Mouse (Mus musculus) urinary bladder, postnatal 25 days (tissue): ENCODE data around the gene Proser2.

Experiments
- DNase-seq: peaks from one replicate; pipeline ENCODE4 v3.0.0; 2022; ENCODE audit warnings: low spot score

Gene Proser2

DNA sequence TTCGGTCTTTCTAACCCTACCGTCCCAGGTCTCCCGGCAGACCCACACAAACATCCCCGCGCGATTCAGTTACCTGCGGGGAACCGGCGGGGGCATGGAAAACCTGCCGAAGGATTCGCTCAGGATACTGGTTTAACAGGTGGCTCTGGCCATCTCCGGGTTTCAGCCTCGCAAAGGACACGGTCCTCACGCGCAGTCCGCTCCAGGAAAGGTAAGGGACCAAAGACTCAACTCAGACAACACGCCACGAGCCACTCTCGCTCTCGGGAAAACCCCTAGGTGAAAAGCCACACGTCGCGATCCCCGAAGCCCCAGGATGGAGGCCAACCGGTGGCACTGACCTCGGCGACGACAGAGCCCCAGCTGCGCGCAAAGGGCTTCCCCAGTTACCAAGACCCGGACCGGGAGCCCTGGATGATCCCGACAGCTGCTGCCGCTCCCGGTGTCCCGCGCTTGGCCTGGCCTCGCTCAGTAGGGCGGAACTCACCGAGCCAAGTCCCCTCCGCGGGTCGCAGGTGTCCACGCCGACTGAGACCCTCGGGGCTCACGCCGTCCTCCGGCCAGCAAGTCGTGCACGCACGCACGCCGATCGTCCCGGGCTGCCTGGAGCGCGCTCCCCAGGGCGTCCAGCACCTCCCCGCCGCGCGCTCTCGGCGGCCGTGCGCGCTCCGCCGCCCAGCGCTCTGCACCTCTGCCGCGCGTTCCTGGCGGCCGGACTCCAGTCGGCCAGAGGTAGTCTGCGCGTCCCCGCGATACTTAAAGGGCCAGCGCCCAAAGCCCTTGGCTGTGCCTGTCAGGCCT is at the start of gene Proser2:
TSS of gene Proser2 (minus strand) at position 657 of the 801 bp plus-strand sequence.
- DNase-seq = peak; percentile 74

DNA sequence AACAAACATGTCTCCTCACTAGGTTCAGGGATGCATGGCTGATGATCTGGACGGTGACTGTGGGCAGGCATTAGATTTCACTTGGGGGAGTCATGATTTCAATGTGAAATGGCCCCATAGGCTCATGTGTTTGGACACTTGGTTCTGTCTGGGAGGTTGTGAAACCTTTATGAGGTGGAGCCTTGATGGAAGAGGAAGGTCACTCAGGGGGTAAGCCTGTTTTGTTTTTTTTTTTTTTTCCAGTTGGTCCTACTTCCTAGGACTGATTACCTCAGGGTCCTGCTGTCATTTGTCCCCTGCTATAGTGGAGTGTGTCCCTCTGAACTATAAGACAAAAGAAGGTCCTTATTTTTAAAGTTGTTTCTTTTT is 49.7 kb upstream of the Proser2 start:
- no peak for DNase-seq

DNA sequence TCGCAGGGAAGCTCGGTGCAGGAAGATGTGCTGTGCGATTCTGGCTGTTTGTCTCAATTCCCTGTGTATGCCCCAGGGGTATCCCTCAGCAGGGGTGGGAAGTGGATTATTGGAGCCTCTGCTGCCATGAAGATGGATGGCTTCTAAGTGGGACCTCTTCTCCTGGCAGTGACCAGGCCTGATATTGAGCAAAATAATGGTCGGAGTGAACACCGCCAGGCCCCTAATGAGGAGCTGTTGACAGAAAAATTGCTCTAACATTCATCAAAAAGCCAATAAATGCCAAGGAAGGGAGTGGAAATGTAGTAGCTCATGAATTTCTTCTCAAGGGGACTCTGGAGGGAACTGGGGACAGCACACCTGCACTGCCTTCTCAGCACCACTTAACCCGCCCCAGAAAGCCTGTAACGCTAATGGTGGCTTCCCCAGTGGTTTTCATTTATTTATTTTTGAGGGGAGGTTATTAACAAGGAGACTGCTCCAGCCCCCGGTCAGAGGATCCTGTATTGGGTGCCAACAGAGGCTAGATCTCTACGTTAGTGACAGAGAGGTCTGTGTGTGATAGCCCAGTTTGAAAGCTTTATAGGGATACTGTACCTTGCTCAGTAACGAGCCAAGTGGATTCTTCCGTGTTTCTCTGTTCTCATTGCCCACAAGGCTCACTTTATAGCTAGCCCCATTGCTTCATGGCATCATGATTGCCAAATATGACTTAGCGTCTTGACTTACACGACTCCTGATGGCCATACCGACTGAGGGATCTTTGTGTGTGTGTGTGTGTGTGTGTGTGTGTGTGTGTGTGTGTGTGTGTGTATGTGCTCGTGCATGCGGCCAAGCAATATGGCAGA is 49.1 kb upstream of the Proser2 start:
- DNase-seq = no peak

DNA sequence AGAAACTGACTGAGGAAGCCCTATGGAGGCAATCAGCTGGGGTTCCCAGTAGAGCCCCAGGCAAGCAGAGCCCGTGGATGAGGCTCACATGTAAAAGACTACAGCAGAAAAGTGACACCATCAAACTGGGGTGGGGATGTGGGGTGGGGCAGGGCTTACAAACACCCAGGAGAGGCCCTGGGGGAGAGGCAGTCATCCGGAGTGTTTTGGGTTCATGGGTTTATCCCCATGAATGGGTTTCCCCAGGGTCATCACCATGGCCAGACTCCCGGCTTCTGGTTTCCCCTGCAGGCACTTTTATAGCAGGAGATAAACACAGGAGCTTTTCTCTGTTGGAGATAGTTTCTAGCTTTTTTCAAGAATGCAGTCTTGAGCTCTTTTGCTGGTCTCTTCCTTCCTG is 43.0 kb upstream of the Proser2 start:
- DNase-seq = no peak

DNA sequence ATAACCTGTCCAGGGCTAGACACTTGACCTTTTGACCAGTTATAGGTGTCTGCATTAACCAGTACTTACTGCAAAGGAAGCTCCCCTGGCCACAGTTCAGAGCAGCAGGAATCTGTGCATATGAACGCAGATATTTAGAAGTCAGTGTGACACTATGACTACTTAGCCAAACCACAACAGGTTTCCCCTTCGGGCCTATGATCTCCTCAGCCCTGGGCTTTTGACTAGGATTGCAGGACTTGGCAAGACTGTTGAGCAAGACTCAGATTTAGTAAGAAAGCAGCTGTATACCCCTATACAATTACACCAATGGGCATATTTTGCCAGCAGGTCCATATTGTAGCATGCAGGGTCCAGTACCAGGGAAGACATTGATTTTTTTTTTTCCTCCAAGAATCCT is 38.5 kb upstream of the Proser2 start:
- DNase-seq = no peak

DNA sequence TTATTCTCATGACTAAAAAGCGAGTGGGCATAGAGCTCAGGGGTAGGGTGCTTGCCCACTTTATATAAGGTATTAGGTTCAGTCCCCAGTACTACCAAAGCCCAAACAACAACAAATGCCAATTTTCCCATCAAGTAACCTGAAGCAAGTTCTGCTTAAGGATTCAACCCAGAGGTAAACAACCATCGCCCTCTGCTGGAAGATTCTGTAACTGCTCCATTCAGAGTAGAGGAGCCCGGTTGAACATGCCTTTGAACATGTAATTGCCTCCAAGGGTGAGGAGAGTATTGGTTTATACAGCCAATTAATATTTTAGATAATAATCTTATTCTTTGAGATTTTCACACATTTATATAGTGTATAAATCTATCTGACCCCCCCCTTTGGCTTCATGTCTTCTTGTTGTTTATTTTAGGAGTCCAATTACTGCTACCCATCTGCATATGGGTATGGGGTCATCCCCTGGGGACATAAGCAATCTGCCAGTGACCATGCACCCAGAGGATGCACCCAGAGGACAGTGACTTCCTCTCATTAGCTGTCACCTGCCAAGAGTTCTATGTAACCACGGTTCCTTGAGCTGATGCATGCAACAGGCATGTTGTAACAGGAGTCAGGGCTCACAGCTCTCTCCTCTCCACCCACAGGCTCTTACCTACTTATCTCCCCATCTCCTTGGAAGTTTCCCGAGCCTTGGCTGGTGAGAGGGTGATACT is 38.0 kb upstream of the Proser2 start:
- peak; percentile 71 for DNase-seq

DNA sequence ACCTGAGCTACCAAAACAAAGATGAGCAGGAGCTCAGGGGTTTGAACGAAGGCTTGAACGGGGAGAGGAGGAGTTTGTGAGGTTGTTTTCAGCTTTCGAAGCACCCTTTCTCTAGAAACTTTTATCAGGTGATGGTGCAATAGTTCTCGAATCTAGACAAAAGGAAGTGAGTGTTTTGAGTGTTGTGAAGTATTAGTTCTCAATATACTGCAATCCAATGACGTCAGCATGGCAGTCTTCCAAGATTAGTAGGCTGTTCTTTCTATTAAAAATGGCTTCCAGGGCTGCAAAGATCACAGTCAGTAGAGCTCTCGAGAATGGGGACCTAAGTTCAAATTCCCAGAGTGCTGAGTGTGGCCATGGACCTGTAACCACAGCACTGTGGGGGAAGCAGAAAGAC is 35.8 kb upstream of the Proser2 start:
- no peak for DNase-seq

DNA sequence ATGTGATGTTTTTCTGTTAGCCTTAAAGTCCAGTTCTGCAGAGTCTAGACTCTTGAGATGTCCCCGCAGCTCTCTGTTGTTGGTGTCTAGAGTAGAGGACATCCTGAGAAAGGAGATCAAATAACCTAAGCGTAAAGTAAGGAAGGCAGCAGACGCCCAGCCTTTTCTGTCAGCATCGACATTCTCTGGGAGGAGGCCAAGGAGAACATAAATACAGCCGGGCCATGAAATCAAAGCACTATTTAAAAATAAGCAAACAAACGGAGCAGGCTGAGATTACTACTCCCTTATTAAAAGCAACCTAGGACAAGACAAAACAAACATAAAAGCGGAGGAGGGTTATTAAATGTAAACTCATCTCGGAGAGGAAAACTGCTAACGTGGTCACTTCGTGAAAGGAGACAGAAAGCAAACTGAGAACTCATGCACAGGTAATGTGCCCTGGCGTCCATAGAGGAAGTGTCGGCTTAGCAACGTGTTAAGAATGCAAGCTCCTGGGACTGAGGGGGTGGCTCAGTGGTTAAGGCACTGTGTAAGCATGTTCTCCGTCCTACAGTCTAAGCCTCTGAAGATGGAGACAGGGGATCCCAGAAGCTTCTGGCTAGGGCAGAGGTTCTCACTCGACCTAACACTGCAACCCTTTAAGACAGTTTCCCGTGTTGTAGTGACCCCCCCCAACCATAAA is 34.7 kb upstream of the Proser2 start:
- no peak for DNase-seq

DNA sequence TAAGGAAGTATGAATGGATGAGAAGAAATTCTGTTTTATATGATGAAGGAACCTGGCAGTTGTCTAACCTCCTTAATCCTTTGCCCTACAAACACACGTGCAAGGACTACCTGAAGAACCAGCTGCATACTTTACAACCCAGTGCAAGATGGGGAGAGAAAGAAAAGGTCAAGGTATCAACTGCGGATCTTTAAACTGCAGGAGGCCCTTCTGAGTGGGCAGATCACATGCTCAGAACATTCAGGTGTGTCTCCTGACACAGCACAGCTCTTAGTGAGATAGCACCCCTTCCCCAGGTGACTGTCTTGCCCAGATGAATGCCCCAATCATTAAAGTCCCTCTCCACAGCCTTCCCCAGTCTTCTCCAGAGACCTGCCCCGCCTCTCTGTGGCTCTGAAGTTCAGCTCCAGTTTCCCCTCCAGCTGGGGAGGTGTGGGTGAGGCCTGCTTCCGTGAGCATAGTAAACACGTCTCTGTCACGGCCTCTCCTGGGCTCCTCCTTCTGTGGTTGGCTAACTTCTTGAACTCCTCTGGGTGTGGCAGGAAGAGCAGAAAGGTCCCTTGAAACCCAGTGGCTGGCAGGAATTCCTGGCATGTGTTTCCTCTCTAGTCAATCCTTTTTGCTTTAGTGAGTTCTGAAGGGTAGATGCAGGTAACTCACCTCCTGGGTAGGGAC is 32.5 kb upstream of the Proser2 start:
- DNase-seq = peak; percentile 28

DNA sequence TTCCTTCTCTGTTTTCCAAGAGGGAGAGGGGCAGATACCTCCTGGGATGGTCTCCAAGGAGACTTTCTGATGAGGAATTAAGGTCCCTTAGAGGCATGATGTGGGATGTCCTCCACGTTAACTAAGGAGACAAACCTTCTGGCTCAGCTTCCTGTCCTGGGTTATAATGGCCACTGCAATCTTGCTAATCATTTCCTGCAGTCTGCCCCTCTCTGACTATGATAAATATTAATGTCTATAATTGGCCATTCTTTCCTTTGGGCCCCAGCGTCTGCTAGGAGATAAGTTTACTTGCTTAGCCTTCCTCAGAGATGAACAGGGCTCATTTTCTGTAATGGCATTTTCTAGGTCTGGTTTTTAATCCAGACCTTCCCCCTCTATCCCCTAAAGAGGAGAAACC is 29.7 kb upstream of the Proser2 start:
- DNase-seq = no peak

DNA sequence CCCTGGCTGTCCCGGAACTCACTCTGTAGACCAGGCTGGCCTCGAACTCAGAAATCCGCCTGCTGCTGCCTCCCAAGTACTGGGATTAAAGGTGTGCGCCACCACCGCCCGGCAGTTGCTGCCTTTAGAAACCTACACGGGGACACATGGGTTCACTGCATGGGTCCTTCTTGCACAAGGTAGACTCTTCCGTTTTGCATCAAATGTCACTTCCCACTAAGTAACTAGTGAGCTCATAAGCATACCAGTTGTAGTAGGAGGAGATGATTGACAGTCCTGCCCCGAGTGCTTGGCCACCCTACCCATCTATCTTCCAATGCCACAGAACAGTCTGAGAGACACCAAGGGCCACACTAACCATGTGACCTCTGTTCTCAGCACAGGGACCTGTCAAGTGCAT is 29.2 kb upstream of the Proser2 start:
- DNase-seq = no peak

DNA sequence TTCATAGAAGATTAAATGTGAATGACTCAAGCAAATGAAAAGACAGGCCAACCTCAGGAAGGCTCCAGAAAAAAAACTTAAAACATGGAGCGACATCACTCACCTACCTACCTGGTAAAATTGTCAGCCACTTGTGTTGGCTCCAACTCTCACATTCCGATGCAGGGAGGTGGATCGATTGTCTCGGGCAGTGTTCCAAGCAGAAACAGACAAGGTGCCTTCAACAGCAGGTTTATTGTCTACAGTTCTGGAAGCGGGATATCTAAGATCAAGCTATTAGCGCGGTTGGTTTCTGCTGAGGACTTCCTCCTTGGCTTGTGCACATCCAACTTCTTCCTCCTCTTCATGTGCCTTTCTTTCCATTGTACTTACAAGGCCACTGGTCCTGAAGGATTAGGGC is 27.6 kb upstream of the Proser2 start:
- no peak for DNase-seq

DNA sequence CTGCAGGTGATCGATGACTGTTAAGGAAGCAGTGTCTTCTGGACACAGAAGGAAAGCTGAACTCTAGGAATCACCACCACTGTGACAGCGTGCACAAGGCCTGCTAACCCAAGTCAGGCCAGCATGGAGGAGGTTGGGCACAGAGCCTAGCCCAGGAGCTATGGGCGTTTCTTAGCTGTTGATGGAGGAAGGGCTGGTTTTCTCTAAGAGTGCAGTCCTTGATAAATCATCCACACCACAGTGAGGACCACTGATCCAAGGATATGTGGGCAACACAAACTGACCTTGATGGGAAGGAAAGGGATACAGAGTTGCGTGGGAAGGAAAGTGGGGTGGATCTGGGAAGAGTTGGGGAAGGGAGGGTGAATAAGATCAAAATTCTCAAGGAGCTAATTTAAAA is 27.2 kb upstream of the Proser2 start:
- no peak for DNase-seq

DNA sequence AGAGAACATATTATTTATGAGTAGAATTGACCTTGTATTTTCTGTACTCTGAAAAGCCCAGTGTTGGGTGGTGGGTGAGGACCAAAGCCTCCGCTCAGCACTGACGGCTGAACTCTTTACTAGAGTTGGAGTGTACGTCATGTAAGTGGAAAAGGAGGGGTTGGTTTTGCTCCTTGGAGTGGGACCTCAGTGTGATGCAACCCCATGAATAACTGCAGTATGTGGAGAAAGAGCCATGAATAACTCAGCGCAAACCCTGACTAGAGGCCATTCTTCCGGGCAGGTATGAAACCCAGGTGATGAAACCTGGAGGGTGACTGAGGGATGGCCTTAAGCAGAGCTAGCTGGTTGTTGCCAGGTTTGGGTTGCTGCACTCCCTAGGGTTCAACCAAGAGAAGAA is 19.8 kb upstream of the Proser2 start:
- DNase-seq = no peak

DNA sequence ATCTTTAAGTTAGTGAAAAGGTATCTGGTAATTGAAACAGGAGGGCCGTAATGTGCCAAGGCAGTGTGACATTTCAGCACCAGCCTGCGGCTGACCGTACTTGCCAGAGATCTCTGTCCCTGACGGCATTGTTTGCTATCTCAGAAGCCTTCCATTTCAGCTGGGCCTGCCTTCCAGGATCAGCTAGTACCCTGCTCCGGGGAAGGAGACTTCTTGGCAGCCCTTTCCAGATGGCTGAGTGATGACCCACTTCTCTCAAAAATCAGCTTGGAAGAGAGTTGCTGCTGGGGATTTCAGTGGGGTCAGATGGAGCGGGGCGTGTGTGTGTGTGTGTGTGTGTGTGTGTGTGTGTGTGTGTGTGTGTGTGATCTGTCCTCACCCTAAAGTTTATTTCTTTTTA is 16.9 kb upstream of the Proser2 start:
- DNase-seq = no peak

DNA sequence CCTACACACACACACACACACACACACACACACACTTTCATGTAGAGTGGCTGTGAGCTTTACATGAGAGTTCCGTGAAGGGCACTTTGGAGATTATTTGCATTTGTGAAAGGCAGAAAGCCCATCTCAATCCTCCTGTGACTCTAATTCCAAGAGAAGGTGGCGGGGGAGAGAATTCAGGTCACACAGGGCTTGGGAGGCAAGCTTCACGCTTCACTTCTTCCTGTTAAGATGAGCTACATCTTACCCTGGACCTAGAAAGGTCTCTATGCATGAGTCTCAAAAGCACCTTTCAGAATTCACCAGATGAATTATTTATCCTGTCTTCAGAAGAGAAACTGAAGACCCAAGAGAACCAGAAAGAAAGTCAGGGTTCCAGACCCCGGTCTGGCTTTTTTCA is 16.2 kb upstream of the Proser2 start:
- no peak for DNase-seq

DNA sequence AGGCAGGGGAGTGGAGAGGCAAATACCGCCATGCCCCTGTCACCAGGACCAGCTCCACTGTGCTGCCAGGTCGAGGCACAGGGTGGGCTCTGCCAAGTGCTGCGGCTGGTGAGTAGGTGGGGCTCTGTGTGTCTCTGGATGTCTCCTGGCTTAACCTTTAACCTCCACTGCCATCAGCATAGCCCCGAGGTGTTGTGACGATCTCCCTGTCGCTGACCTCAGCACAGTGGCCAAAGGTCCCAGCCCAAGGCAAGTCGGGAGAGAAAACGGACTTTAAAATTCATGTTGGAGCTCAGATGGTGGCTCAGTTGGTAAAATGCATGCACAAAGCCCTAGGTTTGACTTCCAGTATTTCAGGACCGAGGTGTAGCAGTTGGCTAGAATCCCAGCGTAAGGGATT is 15.6 kb upstream of the Proser2 start:
- no peak for DNase-seq

DNA sequence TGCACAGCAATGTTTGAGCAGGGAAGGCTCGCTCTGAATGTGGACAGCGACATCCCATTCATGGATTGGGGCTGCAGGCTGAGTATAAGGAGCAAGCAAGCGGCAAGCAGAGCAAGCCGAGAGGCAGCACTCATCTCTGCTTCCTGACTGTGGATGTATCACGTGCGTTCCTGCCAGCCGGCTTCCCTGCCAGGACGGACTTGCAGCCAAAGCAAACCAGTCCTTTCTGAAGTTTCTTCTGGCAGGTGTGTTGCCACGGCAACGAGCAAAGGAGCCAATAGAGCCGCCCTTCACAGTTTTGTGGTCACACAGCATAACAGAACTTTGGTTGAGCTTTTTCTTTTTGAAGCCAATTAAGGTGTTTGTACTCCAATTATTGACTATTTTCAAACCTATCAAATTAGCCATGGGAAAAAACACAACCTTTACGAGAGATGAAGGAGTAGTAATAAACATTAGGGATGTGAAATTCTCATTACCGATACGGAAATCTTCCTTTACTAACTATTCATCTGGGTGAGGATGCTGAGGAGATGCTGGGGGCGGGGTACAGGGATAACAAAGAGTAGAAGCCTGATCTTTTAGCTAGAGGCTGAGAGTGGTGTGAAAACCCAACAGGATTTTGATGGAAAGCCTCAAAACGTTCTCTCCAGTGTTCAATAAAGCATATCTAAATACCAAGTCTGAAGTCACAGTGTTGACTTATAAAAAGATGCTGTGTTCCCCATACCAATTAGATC is 13.1 kb upstream of the Proser2 start:
- no peak for DNase-seq

DNA sequence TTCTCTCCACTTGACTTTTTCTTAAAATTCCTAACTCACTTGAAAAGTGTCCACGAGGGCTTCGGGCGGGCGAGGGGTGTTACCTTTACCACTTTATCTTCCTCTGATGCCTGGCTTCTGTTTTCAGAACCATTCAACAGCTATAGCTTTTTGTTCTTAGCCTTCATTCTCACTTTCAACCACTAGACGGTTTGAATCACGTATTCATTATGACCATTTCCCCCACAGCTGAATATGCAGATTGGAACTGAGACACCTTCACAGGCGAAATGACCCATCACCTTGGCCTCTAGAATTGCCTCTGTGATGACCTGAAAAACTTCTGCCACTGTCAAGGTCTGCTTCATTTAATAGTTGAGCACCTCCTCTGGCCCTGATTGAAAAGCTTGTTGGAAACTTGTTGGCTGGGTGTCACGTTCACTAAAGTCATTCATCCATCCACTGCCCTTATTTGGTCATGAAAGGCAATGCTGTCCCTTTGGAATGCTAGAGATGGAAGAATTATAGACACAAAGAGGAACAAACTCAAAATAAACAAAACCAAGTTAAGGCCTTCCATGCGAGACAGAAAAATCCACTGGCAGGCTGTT is 10.7 kb upstream of the Proser2 start:
- no peak for DNase-seq

DNA sequence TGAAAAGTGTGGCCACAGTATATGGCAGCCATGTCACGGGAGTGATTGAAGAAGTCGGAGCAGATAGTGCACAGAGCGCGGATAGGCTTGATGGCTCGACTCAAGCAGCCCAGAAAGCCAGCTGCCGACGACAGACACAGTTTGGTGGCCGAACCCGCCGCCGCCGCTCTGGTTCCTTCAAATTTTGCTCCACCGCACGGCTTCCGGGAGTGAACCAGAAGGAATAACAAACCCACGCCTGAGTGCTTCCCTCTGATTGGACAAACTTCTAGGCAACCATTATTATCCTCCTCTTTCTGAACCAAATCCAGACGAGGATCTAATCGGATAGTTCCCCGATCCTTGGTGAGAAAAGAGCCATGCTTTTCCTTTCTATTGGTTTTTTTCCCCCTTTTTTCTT is 3.9 kb upstream of the Proser2 start:
- DNase-seq = no peak

DNA sequence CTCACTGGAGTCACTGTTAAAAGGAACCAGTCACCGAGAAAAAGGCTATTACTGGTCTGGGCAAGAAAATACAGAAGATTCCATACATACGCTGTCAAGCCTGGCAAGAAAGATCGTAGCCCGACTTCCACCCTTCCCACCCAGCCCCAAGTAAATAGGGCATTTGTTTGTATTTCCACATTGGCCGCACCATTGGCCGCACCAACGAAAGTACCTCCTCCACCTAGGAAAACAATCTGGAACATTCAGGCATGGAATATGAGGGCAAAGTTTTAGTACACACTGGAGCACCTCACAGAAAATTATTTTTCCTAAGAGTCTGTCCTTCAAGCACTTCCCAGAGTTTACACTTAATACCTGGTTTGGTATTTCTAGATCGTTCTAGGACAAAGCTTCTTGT is 1.1 kb downstream of the Proser2 start:
- no peak for DNase-seq
